Mouse (Mus musculus): ENCODE results near the gene Tma16.

The Tma16 gene

DNA sequence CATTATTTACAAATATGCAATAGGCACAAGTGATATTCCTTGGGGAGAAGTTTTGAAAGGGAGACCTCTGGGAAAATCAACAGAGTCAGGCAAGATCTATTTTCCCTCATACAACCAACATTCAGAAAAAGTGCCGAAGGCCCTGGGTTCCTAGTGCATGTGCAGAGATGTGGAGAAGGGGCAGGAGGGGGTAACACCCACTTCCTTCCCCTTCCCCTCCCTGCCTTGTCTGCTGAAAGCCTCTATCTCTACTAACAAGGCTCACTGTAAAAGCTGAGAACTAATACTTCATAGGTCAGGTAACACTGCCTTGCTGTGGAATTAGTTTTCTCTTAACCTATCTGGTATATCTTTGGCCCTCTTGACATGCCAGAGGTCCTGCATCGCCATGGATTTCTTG lies 55.7 kb downstream of the Tma16 start:
- in situ Hi-C loops (cut with MboI; ENCODE audit: low sequenced_read_pairs) = loop anchor here (25.0 kb wide), 1 partner anchor 1293 kb away; the partner anchor contains the start of gene BC030870
